39 mouse cellular contexts compared by ENCODE assay signal in the genomic region with DNA sequence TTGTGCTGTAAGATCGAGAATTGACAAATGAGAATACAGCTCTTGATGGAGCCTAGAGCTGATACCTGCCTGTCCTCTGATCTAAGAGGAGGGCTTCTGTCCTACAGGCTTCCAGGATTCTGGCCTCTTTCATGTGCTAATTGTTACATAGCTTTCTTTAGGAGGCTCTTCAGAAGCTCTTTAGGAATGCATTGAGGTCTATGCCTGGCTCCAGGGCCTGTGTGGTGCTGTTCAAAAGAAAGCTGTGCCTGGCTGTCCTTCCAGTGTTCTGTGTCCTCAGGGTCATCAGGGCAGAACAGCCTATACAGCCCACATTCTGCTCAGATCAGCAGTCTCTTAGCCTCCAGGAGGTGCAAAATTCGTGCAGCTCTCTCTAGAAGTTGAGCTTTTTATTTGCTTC. TPM values are rescaled to one million over a fixed set of nuclear protein-coding genes. Genes with fewer than 3 reads are reported as not detected.
"Had no signal": no experiment of that assay in that cellular context is flagged by ENCODE, and none has a peak within 500 bp of the region (broad histone marks: within the 10 kb centered on the region; RNA-seq: fewer than 3 reads in every experiment).

No protein-coding gene starts in this region.

- H3K4me1 ChIP-seq: hindbrain, embryonic 12.5 days; intestine, embryonic 15.5 days; kidney, embryonic 15.5 days; liver, embryonic 12.5 days had no signal

- H3K36me3 ChIP-seq: heart, embryonic 12.5 days; hindbrain, embryonic 10.5 days; hindbrain, embryonic 12.5 days; intestine, embryonic 15.5 days; kidney, embryonic 15.5 days; limb, embryonic 13.5 days; limb, embryonic 15.5 days; liver, embryonic 12.5 days had no signal

- H3K4me3 ChIP-seq: gastrocnemius, adult 2 months; heart, adult 2 months; heart, embryonic 12.5 days; hindbrain, embryonic 10.5 days; hindbrain, embryonic 12.5 days; intestine, embryonic 15.5 days; kidney, embryonic 15.5 days; limb, embryonic 13.5 days; limb, embryonic 15.5 days; liver, embryonic 12.5 days had no signal

- H3K27me3 ChIP-seq: heart, embryonic 12.5 days; hindbrain, embryonic 12.5 days; intestine, embryonic 15.5 days; kidney, embryonic 15.5 days; limb, embryonic 13.5 days; limb, embryonic 15.5 days; liver, embryonic 12.5 days had no signal

- H3K9ac ChIP-seq: heart, embryonic 12.5 days; hindbrain, embryonic 12.5 days; hindbrain, embryonic 14.5 days; intestine, embryonic 15.5 days; kidney, embryonic 15.5 days; limb, embryonic 13.5 days; limb, embryonic 15.5 days; liver, embryonic 12.5 days; liver, embryonic 14.5 days had no signal

- ATAC-seq: hindbrain, embryonic 16.5 days; inflammation-experienced regulatory T-cells, adult 6 months; intestine, embryonic 15.5 days; liver, embryonic 12.5 days had no signal

- DNase-seq: gastrocnemius, adult 2 months; gastrocnemius, postnatal 10 days; gastrocnemius, postnatal 25 days; heart, adult 2 months; heart, postnatal 10 days; heart, postnatal 4 days; kidney, adult 11 months; kidney, adult 2 months; kidney, adult 9 months; kidney, postnatal 10 days; kidney, postnatal 36 days; layer of hippocampus, adult 9-11 months; layer of hippocampus, postnatal 36 days; left cerebral cortex, postnatal 4 days had no signal

- H3K9me3 ChIP-seq: heart, embryonic 12.5 days; hindbrain, embryonic 10.5 days; hindbrain, embryonic 12.5 days; intestine, embryonic 15.5 days; kidney, embryonic 15.5 days; limb, embryonic 13.5 days; limb, embryonic 15.5 days; liver, embryonic 12.5 days had no signal

- H3K4me2 ChIP-seq: heart, embryonic 12.5 days; hindbrain, embryonic 12.5 days; hindbrain, embryonic 14.5 days; intestine, embryonic 15.5 days; kidney, embryonic 15.5 days; limb, embryonic 13.5 days; limb, embryonic 15.5 days; liver, embryonic 12.5 days had no signal

- H3K27ac ChIP-seq: gastrocnemius, adult 2 months; heart, adult 2 months; hindbrain, embryonic 10.5 days; hindbrain, embryonic 12.5 days; hindbrain, embryonic 14.5 days; intestine, embryonic 15.5 days; kidney, embryonic 15.5 days; limb, embryonic 13.5 days; limb, embryonic 15.5 days; liver, embryonic 12.5 days; liver, embryonic 14.5 days had no signal

RNA-seq across cellular contexts. Expression of gene Izumo1r, which starts 31.1 kb away (rescaled TPM):
- total RNA-seq: gastrocnemius, adult 2 months; gastrocnemius, postnatal 10 days; gastrocnemius, postnatal 25 days; gastrocnemius, postnatal 4 days; granulocyte monocyte progenitor cell, adult 5-6 weeks; heart, adult 2 months; heart, postnatal 10 days; heart, postnatal 25 days; heart, postnatal 4 days; layer of hippocampus, adult 18-20 months; layer of hippocampus, adult 8-10 months; layer of hippocampus, postnatal 14 days; layer of hippocampus, postnatal 36 days; left cerebral cortex, adult 18-20 months; left cerebral cortex, adult 8-10 months; left cerebral cortex, postnatal 10 days; left cerebral cortex, postnatal 25 days; left cerebral cortex, postnatal 4 days; liver, adult 2 months had no signal
- polyA plus RNA-seq: heart, embryonic 12.5 days; heart, embryonic 14.5 days; hindbrain, embryonic 10.5 days; hindbrain, embryonic 12.5 days; hindbrain, embryonic 14.5 days; hindbrain, embryonic 16.5 days; intestine, embryonic 15.5 days; limb, embryonic 11.5 days; liver, embryonic 12.5 days; liver, embryonic 14.5 days had no signal
